ENCODE assay signal across 7 mouse cellular contexts in the genomic region with DNA sequence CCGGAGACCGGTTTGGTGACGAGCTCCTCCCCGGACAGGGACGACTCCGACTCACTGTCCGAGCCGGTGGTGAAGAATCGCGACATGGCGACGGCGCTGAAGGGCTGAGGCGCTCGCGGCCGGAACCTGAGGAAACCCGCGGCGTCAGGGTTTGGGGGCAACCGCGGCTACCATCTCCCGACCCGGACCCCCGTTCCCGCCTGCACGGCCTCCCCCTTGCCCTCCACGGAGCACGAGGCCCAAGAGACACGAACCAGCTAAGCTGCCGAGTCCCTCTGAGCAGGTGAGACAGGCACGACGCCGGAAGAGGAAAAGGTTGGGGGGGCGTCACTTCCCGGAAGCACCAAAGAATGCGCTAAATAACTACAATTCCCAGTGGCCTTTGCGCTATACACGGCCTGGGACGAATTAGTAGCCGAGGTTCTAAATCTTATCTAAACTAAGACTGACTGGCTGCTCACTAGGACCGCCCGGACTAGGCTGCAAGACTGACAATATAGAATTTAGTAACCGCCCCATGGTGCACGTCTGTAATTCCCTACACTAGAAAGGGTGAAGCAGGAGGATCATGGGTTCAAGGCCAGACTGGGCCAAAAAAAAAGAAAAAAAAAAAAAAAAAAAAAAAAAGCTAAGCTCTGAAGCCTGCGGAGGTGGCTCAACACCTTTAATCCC. TPM values are rescaled to one million over a fixed set of nuclear protein-coding genes. Genes with fewer than 3 reads are reported as not detected.
DNase-seq lines count a peak whose midpoint lies in the region; ATAC-seq lines count a peak whose summit lies in the region.

A gene (minus strand): TSS at position 318 of the 672 bp plus-strand sequence.

- H3K27ac ChIP-seq in intestine, embryonic 14.5 days (ENCODE audit: low read depth): peak within 1 kb of the TSS; percentile 76

- peak within 1 kb of the TSS; percentile 90 for H3K4me3 ChIP-seq in intestine, embryonic 14.5 days (ENCODE audit: low read depth, low read length)

- intact Hi-C loops in left cerebral cortex, postnatal 14 days (cut with DNase I): loop anchor here (5.0 kb wide), 1 partner anchor 131 kb away; a partner anchor contains a TSS

- peaks cover 5% of the 10 kb centered on the region; the same call in 1 of the 2 replicates for H3K4me1 ChIP-seq in intestine, embryonic 14.5 days (replicated peaks; ENCODE audit: control insufficient read depth, insufficient read depth, low read length)

- peak; percentile 92 for DNase-seq in adrenal gland, adult 2 months
- peak; percentile 94 for DNase-seq in embryo, embryonic 11 days
- DNase-seq in gastrocnemius, postnatal 25 days: peak; percentile 79
- DNase-seq in intestine, embryonic 14.5 days (ENCODE audit: low spot score): peak; percentile 92
- peak; percentile 87 to 93 for DNase-seq in left cerebral cortex, postnatal 14 days (ENCODE audit: low spot score in 2 of 2)
- peak; percentile 92 for DNase-seq in mesoderm, embryonic 11.5 days (ENCODE audit: low read depth, low spot score)
- peak; percentile 82 to 91 for DNase-seq in right cerebral cortex, postnatal 36 days (ENCODE audit: low spot score in 2 of 2)

- H3K27me3 ChIP-seq in intestine, embryonic 14.5 days (replicated peaks; ENCODE audit: control insufficient read depth, insufficient read depth, low read length): no peaks in the 10 kb centered on the region

- WGBS in intestine, embryonic 14.5 days: under 1% methylated on average over 46 of the region's 46 CpGs

- H3K4me2 ChIP-seq in intestine, embryonic 14.5 days (ENCODE audit: low read length): peak within 1 kb of the TSS; percentile 76

- H3K36me3 ChIP-seq in intestine, embryonic 14.5 days (ENCODE audit: control insufficient read depth, insufficient read depth, low read length): peaks cover 38% of the 10 kb centered on the region

- ATAC-seq in intestine, embryonic 14.5 days (replicated peaks; ENCODE audit: low FRiP score, low TSS enrichment, low read depth): peak; percentile 91

- H3K9ac ChIP-seq in intestine, embryonic 14.5 days (ENCODE audit: low read length): peak within 1 kb of the TSS; percentile 89

- no peaks in the 10 kb centered on the region for H3K9me3 ChIP-seq in intestine, embryonic 14.5 days (ENCODE audit: control insufficient read depth, low read length)

RNA-seq across cellular contexts. Expression of the gene that starts here (rescaled TPM):
- 100 to 1,000 TPM; 236 to 240 TPM for total RNA-seq in adrenal gland, adult 2 months (2021)
- polyA plus RNA-seq in adrenal gland, adult 2 months (2012; rRNA removed): 97.2 and 133 TPM in 2 replicates
- total RNA-seq in gastrocnemius, postnatal 25 days (2021): 100 to 1,000 TPM; 130 to 138 TPM
- polyA plus RNA-seq in intestine, embryonic 14.5 days (2014; fragmentation: Nextera tagmentation; extraction: Ambion mirVana): 184 and 188 TPM in 2 replicates
- 100 to 1,000 TPM; 182 to 186 TPM for total RNA-seq in left cerebral cortex, postnatal 14 days (2021)

Comparison
In these comparisons a context has a peak if more than half of its experiments do, and no peak if none do; other contexts are left out.
1. Peak in every context shown above with its lines: DNase-seq, ATAC-seq, H3K4me3 ChIP-seq and H3K27ac ChIP-seq.